Mouse (Mus musculus) forebrain, embryonic 14.5 days (tissue): ENCODE data around the gene Zfand2a. TPM values are rescaled to one million over a fixed set of nuclear protein-coding genes. Genes with fewer than 3 reads are reported as not detected.

Experiments
- ATAC-seq: fragments of 200-750 bp; cut with Nextera tagmentation; 2 replicates; pipeline ENCODE4 v1.8.0; 2017; ENCODE audit warnings: mild to moderate bottlenecking, moderate library complexity
- DNase-seq: peaks from one replicate; pipeline ENCODE4 v3.0.0-alpha.2; 2015; ENCODE audit warnings: low spot score
- H3K27ac ChIP-seq: fragments of 300-500 bp; sonication (generic); 2 replicates; pipeline ENCODE4 v1.5.1; 2014; ENCODE audit warnings: low read depth, mild to moderate bottlenecking, control low read depth, low read length, moderate library complexity
- H3K27me3 ChIP-seq: fragments of 300-500 bp; sonication (generic); replicated peaks from 2 replicates; pipeline ENCODE4 v1.6.1; 2014; ENCODE audit warnings: low read length, control low read depth, mixed read lengths; ENCODE audit not compliant: control insufficient read depth, insufficient read depth
- H3K36me3 ChIP-seq: fragments of 300-500 bp; sonication (generic); 2 replicates; pipeline ENCODE4 v1.6.1; 2014; ENCODE audit warnings: low read length, control low read depth; ENCODE audit not compliant: control insufficient read depth, insufficient read depth
- H3K4me1 ChIP-seq: fragments of 300-500 bp; sonication (generic); 2 replicates; pipeline ENCODE4 v1.6.1; 2014; ENCODE audit warnings: antibody characterized with exemption, low read length, control low read depth; ENCODE audit not compliant: control insufficient read depth, insufficient read depth
- H3K4me2 ChIP-seq: fragments of 300-500 bp; sonication (generic); 2 replicates; pipeline ENCODE4 v1.6.1; 2014; ENCODE audit warnings: mild to moderate bottlenecking, control low read depth, low read length
- H3K4me3 ChIP-seq: fragments of 300-500 bp; sonication (generic); 2 replicates; pipeline ENCODE4 v1.5.1; 2014; ENCODE audit warnings: low read depth, low read length, control low read depth
- H3K9ac ChIP-seq: fragments of 300-500 bp; sonication (generic); 2 replicates; pipeline ENCODE4 v1.6.1; 2014; ENCODE audit warnings: mild to moderate bottlenecking, low read length, control low read depth, moderate library complexity
- H3K9me3 ChIP-seq: fragments of 300-500 bp; sonication (generic); replicated peaks from 2 replicates; pipeline ENCODE4 v1.6.1; 2016; ENCODE audit warnings: low read length, control low read depth, mixed read lengths; ENCODE audit not compliant: control insufficient read depth
- WGBS: fragments of 180-500 bp; shearing (Covaris S2); extraction: QIAGEN DNeasy Blood & Tissue Kit; methylation state at CpG from one replicate; pipeline ENCODE4 v1.1.7; 2014; 5-methylcytosine and 5-hydroxymethylcytosine counted together
- polyA plus RNA-seq: library from polyadenylated mRNA; unstranded; fragments of >200 nt; fragmentation: Nextera tagmentation; extraction: Ambion mirVana; gene quantifications from 2 replicates; pipeline ENCODE4 v1.2.1, GENCODE M21; 2014

Gene Zfand2a
- polyA plus RNA-seq, 1 experiment from 2014 or later = 10.1 TPM

DNA sequence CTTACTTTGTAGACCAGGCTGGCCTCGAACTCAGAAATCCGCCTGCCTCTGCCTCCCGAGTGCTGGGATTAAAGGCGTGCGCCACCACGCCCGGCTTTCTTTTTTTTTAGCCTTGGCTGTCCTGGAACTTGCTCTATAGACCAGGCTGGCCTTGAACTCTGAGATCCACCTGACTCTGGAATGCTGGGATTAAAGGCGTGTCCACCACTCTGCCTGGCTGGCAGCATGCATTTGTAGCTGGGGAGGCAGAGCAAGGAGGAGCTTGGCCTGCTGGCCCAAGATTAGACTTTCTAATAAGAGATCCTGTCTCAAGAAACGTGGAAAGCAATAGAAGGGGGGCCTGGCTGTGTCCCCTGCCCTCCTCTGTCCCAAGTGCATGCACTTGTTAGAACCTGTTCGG lies 3.9 kb downstream of the Zfand2a start:
- no peaks in the 10 kb centered on the region for H3K9me3 ChIP-seq
- no peaks in the 10 kb centered on the region for H3K27me3 ChIP-seq
- no peak overlapping the region for H3K27ac ChIP-seq
- no peak for ATAC-seq
- H3K9ac ChIP-seq = no peak overlapping the region
- 94% methylated on average over 10 of the region's 10 CpGs for WGBS
- peaks cover 12% of the 10 kb centered on the region for H3K4me1 ChIP-seq
- no peak overlapping the region for H3K4me2 ChIP-seq
- peaks cover 67% of the 10 kb centered on the region for H3K36me3 ChIP-seq
- H3K4me3 ChIP-seq = no peak overlapping the region
- DNase-seq = no peak

DNA sequence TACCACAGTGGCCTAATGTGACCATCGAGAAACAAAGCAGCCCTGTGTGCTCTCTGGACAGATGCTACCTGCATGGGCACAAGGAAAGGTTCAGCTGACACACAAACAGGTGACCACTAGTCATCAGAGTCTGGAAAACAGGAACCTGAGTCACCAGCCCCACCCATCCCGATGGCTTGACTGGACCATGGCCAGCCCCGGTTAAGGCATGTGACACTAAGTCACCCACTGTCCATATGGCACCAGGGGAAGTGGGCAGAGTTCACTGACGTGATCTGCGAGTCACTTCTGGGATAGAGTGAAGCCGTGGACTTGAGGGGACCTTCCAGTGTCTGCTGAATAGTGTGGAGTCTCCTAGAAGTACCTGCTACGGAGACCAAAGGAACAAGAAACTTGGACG lies 5.3 kb downstream of the Zfand2a start:
- Histone ChIP-seq H3K9me3 (no peaks in the 10 kb centered on the region), H3K9ac (no peak overlapping the region), H3K27ac (no peak overlapping the region), H3K36me3 (peaks cover 80% of the 10 kb centered on the region), H3K27me3 (no peaks in the 10 kb centered on the region), H3K4me2 (no peak overlapping the region), H3K4me1 (peaks cover 9% of the 10 kb centered on the region), H3K4me3 (no peak overlapping the region)
- WGBS = 93% methylated on average over 8 of the region's 8 CpGs
- DNase-seq (no peak), ATAC-seq (no peak)

DNA sequence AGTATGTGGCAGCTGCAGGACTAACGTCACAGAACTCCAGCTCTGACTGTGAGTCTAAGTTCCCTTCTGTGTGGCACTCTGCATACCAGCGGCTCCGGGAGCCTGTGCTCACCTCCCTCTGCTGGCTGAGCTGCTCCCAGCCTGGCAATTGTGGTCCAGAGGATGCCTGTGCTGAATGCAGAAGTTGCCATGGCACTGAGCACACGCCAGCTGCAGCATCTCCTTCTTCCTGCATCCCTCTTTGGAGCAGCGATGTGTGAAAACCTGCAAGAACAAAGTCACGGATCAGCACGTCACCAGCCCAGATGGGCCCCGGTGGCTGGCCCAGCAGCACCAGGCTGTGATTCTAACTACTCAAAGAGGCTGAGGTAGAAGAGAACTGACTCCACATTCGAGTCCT lies 9.6 kb downstream of the Zfand2a start:
- no peaks in the 10 kb centered on the region for H3K27me3 ChIP-seq
- no peak overlapping the region for H3K27ac ChIP-seq
- WGBS = 71% methylated on average over 9 of the region's 9 CpGs
- H3K9me3 ChIP-seq = no peaks in the 10 kb centered on the region
- no peak overlapping the region for H3K9ac ChIP-seq
- H3K4me1 ChIP-seq = no peaks in the 10 kb centered on the region
- H3K36me3 ChIP-seq = peaks cover 86% of the 10 kb centered on the region
- H3K4me3 ChIP-seq = no peak overlapping the region
- DNase-seq (no peak), ATAC-seq (no peak)
- H3K4me2 ChIP-seq = no peak overlapping the region

DNA sequence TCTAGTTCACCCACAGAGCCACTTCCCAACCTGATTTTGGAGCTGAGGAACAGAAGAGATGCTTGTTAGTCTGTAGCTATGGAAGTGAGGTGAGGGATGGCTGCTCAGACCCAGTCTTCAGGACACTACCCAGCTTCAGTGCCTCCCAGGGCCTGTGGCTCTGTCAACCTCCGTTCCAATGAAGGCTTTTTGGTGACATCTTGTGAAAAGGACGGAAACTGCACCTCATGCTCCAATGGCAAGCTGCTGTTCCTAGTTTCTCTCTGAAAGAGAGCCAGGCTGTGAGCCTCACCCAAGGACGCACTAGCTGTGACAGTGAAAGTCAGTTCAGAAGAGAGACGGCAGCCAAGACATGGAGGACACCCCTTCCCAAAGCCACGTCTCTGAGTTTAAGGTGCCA lies 16.4 kb downstream of the Zfand2a start:
- Histone ChIP-seq H3K27ac (no peak overlapping the region), H3K4me1 (no peaks in the 10 kb centered on the region), H3K4me3 (no peak overlapping the region), H3K4me2 (no peak overlapping the region), H3K9me3 (no peaks in the 10 kb centered on the region), H3K9ac (no peak overlapping the region), H3K36me3 (peaks cover 19% of the 10 kb centered on the region), H3K27me3 (no peaks in the 10 kb centered on the region)
- peak; percentile 51 for DNase-seq
- WGBS = 49% methylated on average over 5 of the region's 5 CpGs
- ATAC-seq = no peak

DNA sequence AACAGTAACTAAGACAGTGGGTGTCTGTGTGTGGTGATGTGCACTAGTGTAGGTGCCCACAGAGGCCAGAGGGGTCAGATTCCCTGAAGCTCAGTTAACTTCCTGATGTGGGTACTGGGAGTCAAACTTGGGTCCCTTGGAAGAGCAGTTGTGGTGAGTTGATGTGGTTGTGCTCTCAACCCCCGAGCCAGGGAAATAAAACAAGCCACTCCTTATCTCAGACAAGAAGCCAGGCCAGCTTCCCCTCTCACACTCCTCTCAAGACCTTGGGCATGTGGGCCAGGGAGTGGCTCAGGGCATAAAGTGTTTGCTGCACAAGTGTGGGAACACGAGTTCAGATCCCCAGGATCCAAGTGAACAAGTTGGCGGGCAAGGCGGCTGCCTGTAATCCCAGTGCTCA lies 17.5 kb downstream of the Zfand2a start:
- H3K4me2 ChIP-seq = no peak overlapping the region
- no peaks in the 10 kb centered on the region for H3K9me3 ChIP-seq
- ATAC-seq (no peak), DNase-seq (no peak)
- H3K36me3 ChIP-seq = peaks cover 7% of the 10 kb centered on the region
- H3K4me1 ChIP-seq = no peaks in the 10 kb centered on the region
- H3K4me3 ChIP-seq = no peak overlapping the region
- 75% methylated on average over 4 of the region's 4 CpGs for WGBS
- no peak overlapping the region for H3K9ac ChIP-seq
- H3K27ac ChIP-seq = no peak overlapping the region
- H3K27me3 ChIP-seq = no peaks in the 10 kb centered on the region

DNA sequence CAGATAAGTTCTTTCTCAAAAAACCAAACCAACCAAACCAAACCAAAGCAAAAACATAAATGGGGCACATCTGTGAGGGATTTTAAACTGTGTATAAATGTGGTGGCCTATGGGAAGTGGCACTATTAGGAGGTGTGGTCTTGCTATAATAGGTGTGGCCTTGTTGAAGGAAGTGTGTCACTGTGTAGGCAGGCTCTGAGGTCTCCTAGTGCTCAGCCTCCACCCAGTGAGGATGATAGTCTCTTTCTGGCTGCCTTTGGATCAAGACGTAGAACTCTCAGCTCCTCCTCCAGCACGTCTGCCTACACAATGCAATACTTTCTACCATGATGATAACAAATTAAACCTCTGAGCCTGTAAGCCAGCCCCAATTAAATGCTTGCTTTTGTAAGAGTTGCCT lies 18.0 kb downstream of the Zfand2a start:
- Histone ChIP-seq H3K9me3 (no peaks in the 10 kb centered on the region), H3K27ac (no peak overlapping the region), H3K9ac (no peak overlapping the region), H3K27me3 (no peaks in the 10 kb centered on the region), H3K36me3 (peaks cover 3% of the 10 kb centered on the region), H3K4me1 (no peaks in the 10 kb centered on the region), H3K4me2 (no peak overlapping the region), H3K4me3 (no peak overlapping the region)
- WGBS = 72% methylated on average over 2 of the region's 2 CpGs
- ATAC-seq (no peak), DNase-seq (no peak)

DNA sequence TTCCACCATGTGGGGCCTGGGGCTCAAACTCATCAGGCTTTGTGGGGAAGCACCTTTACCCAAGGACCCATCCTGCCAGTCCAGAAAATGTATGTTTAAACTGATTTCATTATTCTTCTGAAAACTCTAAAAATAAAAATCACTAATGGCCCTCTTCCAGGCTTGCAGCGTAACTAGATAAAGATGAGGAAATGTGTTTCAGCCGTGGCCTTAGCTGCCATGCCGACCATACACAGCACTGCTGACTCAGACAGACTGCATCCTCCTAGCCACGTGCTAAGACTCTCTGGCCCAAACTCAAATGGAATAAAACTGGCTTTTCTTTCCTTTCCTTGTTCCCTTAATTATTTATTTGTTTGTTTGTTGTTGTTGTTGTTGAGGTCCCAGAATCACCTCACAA lies 19.5 kb downstream of the Zfand2a start:
- H3K4me3 ChIP-seq = no peak overlapping the region
- H3K9me3 ChIP-seq = no peaks in the 10 kb centered on the region
- no peak overlapping the region for H3K27ac ChIP-seq
- H3K27me3 ChIP-seq = no peaks in the 10 kb centered on the region
- no peak overlapping the region for H3K9ac ChIP-seq
- H3K4me2 ChIP-seq = no peak overlapping the region
- H3K36me3 ChIP-seq = no peaks in the 10 kb centered on the region
- 80% methylated on average over 4 of the region's 4 CpGs for WGBS
- H3K4me1 ChIP-seq = peaks cover 3% of the 10 kb centered on the region
- ATAC-seq = no peak
- DNase-seq = no peak

DNA sequence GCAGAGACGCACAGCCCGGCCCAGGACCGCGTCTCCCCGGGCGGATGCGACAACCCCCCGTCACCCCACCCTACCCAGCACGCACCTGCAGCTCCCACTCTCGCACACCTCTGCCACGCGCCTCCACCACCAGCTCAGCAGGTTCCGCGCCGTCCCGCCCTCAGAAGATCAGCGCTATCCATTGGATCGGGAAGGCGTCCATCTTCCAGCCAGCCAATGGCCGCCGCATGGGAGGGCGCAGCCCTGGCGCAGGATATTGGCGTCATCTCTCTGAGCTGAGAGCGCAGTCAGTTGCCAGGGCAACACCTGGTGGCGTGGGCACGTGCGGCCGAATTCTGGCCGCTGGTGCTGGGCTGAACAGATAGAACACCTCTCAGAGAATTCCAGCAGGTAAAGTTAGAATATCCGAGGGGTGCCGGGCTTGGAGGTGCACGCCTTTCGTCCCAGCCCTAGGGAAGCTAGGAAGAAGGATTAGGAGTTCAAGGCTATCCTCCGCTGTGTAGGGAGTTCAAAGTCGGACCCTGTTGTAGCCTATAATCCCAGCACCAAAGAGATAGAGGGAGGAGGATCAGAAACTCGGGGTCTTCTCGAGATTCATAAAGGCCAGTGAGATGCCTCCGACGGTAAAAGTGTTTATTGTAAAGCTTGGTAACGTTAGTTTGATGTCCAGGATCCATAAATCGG lies 23.8 kb downstream of the Zfand2a start, which contains the start of gene 3110082I17Rik:
Gene 3110082I17Rik (minus strand): TSS at position 144 of the 684 bp plus-strand sequence.
- 3% methylated on average over 41 of the region's 42 CpGs for WGBS
- peak within 1 kb of the TSS; percentile 63 for H3K4me3 ChIP-seq
- no peak within 1 kb of the TSS for H3K27ac ChIP-seq
- H3K4me1 ChIP-seq = peaks cover 9% of the 10 kb centered on the region
- DNase-seq = peak; percentile 98
- no peaks in the 10 kb centered on the region for H3K36me3 ChIP-seq
- peak within 1 kb of the TSS; percentile 69 for H3K4me2 ChIP-seq
- peak; percentile 100 for ATAC-seq
- H3K9ac ChIP-seq = peak within 1 kb of the TSS; percentile 61
- no peaks in the 10 kb centered on the region for H3K27me3 ChIP-seq
- no peaks in the 10 kb centered on the region for H3K9me3 ChIP-seq

DNA sequence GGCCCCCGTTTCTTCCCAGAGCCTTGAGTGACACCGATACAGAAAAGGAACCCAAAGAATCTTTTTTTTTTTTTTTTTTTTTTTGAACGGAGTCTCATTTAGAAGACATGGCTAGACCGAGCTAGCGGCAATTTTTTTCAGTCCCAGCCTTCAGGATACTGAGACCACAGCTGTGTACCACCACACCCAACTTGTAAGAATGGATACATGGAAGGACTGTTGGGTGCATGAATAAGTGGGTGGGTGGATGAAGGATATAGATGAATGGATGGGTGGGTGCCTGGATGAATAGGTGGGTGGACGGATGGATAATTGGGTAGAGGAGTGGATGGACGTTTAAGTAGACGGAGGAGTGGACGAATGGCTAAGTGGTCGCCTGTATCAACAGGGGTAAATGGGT lies 24.4 kb downstream of the Zfand2a start:
- Histone ChIP-seq H3K36me3 (0 out of 2 replicates have a peak, but pooled peaks cover 3% of the 10 kb centered on the region), H3K27ac (no peak overlapping the region), H3K4me3 (peak overlapping the region; percentile 63), H3K4me2 (peak overlapping the region; percentile 69), H3K27me3 (no peaks in the 10 kb centered on the region), H3K9me3 (no peaks in the 10 kb centered on the region), H3K9ac (peak overlapping the region; percentile 61), H3K4me1 (peaks cover 9% of the 10 kb centered on the region)
- DNase-seq (no peak), ATAC-seq (peak; percentile 36; the same call in 1 of the 2 replicates)
- WGBS = 9% methylated on average over 10 of the region's 10 CpGs
